ENCODE assay signal across 8 mouse cellular contexts in the genomic region with DNA sequence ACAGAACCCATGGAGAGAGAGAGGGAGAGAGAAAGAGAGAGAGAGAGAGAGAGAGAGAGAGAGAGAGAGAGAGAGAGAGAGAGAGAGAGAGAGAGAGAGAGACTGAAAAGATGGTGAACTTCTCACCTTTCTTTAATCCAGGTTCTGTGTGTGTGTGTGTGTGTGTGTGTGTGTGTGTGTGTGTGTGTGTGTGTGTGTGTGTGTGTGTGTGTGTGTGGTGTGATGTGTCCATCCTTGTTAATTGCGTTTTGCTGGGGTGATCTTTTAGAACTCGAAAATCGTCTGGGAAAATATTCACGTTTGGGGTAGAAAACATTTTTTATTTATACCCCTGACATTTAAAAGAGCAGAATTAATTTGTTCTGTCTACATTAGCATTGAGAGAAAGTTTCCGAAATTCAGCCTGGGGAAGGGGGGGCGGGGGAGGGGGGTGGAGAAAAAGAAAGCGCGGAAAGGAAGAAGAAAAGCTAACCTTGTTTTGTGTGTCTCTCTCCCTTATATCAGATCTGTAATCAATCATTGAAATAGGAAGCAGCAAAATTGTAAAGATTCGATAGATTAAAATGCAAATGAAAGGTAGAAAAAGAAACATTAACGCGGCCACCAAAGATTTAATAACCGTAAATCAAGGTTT.
DNase-seq lines count a peak whose midpoint lies in the region; ATAC-seq and TF ChIP-seq lines count a peak whose summit lies in the region.

No protein-coding gene starts in this region.

- DNase-seq in cerebellum, postnatal 14 days: peak; percentile 65 to 70
- no peak for DNase-seq in cerebellum, adult 11-12 months
- DNase-seq in liver, embryonic 11.5 days (ENCODE audit: low spot score): no peak
- no peak for DNase-seq in liver
- no peak for DNase-seq in right cerebral cortex, postnatal 10 days (ENCODE audit: low spot score in 2 of 2)

- peaks cover 16% of the 10 kb centered on the region for H3K4me1 ChIP-seq in liver, embryonic 11.5 days (replicated peaks; ENCODE audit: control insufficient read depth, insufficient read depth, low read length)
- H3K4me1 ChIP-seq in intestine, embryonic 15.5 days (replicated peaks): peaks cover 11% of the 10 kb centered on the region; the same call in 1 of the 2 replicates
- H3K4me1 ChIP-seq in olfactory bulb, adult 2 months (ENCODE audit: control insufficient read depth, insufficient read depth, low read length): peaks cover 16% of the 10 kb centered on the region

- no peaks in the 10 kb centered on the region for H3K9me3 ChIP-seq in liver, embryonic 11.5 days (ENCODE audit: control insufficient read depth, low read length)
- no peaks in the 10 kb centered on the region for H3K9me3 ChIP-seq in intestine, embryonic 15.5 days

- H3K4me3 ChIP-seq in liver, embryonic 11.5 days (ENCODE audit: low read depth, low read length): peak overlapping the region; percentile 45
- peak overlapping the region; percentile 49 for H3K4me3 ChIP-seq in intestine, embryonic 15.5 days (replicated peaks)
- H3K4me3 ChIP-seq in olfactory bulb, adult 2 months (ENCODE audit: insufficient read depth, low read depth, low read length): no peak overlapping the region

- peak overlapping the region; percentile 32; the same call in 1 of the 2 replicates for H3K9ac ChIP-seq in liver, embryonic 11.5 days (ENCODE audit: low read depth, low read length)
- peak overlapping the region; percentile 78; the same call in 1 of the 2 replicates for H3K9ac ChIP-seq in intestine, embryonic 15.5 days

- peak overlapping the region; percentile 54; the same call in 1 of the 2 replicates for H3K27ac ChIP-seq in liver, embryonic 11.5 days (ENCODE audit: low read depth, low read length)
- peak overlapping the region; percentile 94 for H3K27ac ChIP-seq in intestine, embryonic 15.5 days
- H3K27ac ChIP-seq in olfactory bulb, adult 2 months (ENCODE audit: insufficient read depth, low read depth, low read length): peak overlapping the region; percentile 9

- ATAC-seq in liver, embryonic 11.5 days (replicated peaks; ENCODE audit: low FRiP score): no peak
- no peak for ATAC-seq in intestine, embryonic 15.5 days
- no peak for ATAC-seq in megakaryocyte progenitor cell, adult 5-6 weeks (replicated peaks; ENCODE audit: poor library complexity)

- TF ChIP-seq CTCF in olfactory bulb, adult 2 months (IDR thresholded peaks at IDR 0.05; ENCODE audit: insufficient read depth, low read depth, low read length): no peak

- H3K36me3 ChIP-seq in liver, embryonic 11.5 days (ENCODE audit: control insufficient read depth, insufficient read depth, low read length): no peaks in the 10 kb centered on the region
- H3K36me3 ChIP-seq in intestine, embryonic 15.5 days: no peaks in the 10 kb centered on the region

- H3K27me3 ChIP-seq in liver, embryonic 11.5 days (replicated peaks; ENCODE audit: control insufficient read depth, insufficient read depth, low read length): peaks cover 63% of the 10 kb centered on the region
- 0 out of 2 replicates have a peak, but pooled peaks cover 4% of the 10 kb centered on the region for H3K27me3 ChIP-seq in intestine, embryonic 15.5 days (replicated peaks)

- TF ChIP-seq POLR2A in olfactory bulb, adult 2 months (IDR thresholded peaks at IDR 0.05; ENCODE audit: insufficient read depth, low read depth, low read length): no peak

- WGBS in liver, embryonic 11.5 days: 5% methylated on average over 12 of the region's 12 CpGs
- 6% methylated on average over 12 of the region's 12 CpGs for WGBS in intestine, embryonic 15.5 days
- 22% methylated on average over 12 of the region's 12 CpGs for WGBS in olfactory bulb, adult 2 months

- H3K4me2 ChIP-seq in liver, embryonic 11.5 days: peak overlapping the region; percentile 70
- H3K4me2 ChIP-seq in intestine, embryonic 15.5 days (replicated peaks): peak overlapping the region; percentile 88

Comparison
In these comparisons a context has a peak if more than half of its experiments do, and no peak if none do; other contexts are left out.
1. DNase-seq: peak in cerebellum, postnatal 14 days (2 of 2); none in cerebellum, adult 11-12 months (single experiment), liver, embryonic 11.5 days (single experiment), liver (single experiment) and right cerebral cortex, postnatal 10 days (0 of 2).
2. H3K27ac ChIP-seq: peak in every context shown above with its lines; median percentile 94 in intestine, embryonic 15.5 days; 54 in liver, embryonic 11.5 days; 9 in olfactory bulb, adult 2 months.